Mouse (Mus musculus): ENCODE measurements around the gene Cep112. TPM values are rescaled to one million over a fixed set of nuclear protein-coding genes. Genes with fewer than 3 reads are reported as not detected.
A peak's percentile ranks its signal among the peaks of the same experiment; 100 is the strongest.

The Cep112 gene
- polyA plus RNA-seq, 1 experiment from 2014 or later, result 9.7 TPM

DNA sequence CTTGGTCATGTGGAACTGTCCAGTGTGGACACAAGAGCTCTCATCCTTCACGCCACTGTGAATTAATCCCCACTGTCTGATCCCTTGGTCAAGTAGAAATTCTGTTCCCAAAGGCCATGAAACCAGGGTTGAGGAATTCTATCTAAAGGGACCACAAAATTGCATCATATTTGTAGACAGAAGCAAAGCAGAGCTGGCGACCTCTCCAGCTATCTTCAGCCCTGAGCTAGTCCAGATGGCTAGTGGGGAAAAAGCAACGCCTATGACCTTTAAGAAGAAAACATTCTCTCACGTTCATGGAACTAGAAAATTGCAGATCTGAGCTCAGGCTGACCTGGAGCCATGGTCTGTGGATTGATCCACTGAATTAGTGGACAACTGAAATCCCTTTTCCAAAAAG lies 455.6 kb downstream of the Cep112 start:
- Histone ChIP-seq H3K4me3 (ENCODE audit: low read depth, low read length) (no peak overlapping the region), H3K9ac (replicated peaks; ENCODE audit: low read depth, low read length) (no peak overlapping the region), H3K9me3 (ENCODE audit: control insufficient read depth, low read length) (no peaks in the 10 kb centered on the region), H3K27ac (ENCODE audit: low read depth, low read length) (no peak overlapping the region), H3K4me2 (ENCODE audit: low read depth, low read length) (no peak overlapping the region), H3K27me3 (ENCODE audit: control insufficient read depth, insufficient read depth, low read length) (no peaks in the 10 kb centered on the region), H3K4me1 (ENCODE audit: control insufficient read depth, insufficient read depth, low read length) (no peaks in the 10 kb centered on the region), H3K36me3 (ENCODE audit: control insufficient read depth, insufficient read depth, low read length) (no peaks in the 10 kb centered on the region)
- ATAC-seq (ENCODE audit: low read depth), result no peak
- 83% methylated on average over 4 of the region's 4 CpGs for WGBS

DNA sequence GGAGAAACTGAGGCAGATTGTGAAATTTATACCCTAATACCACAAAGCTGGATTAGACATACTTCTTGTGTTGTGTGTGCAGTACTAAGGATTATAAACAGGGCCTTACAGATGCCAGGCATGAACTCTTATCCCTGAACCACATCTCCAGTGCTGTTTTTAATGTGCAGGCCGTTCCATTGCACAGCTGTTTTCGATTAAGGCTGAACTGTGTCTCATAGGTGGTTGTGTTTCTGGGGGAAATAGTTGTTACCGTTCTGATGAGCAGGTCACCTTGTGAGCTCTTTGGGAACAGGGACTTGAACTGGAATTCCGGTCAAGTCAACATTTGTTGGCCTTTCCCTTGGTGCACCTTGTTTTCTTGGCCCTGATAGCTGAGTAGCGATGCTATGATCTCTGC lies 456.7 kb downstream of the Cep112 start:
- H3K4me3 ChIP-seq (ENCODE audit: low read depth, low read length), result no peak overlapping the region
- H3K4me1 ChIP-seq (ENCODE audit: control insufficient read depth, insufficient read depth, low read length), result no peaks in the 10 kb centered on the region
- WGBS, result 84% methylated on average over 5 of the region's 5 CpGs
- H3K4me2 ChIP-seq (ENCODE audit: low read depth, low read length), result no peak overlapping the region
- no peaks in the 10 kb centered on the region for H3K27me3 ChIP-seq (ENCODE audit: control insufficient read depth, insufficient read depth, low read length)
- no peak overlapping the region for H3K9ac ChIP-seq (replicated peaks; ENCODE audit: low read depth, low read length)
- H3K27ac ChIP-seq (ENCODE audit: low read depth, low read length), result no peak overlapping the region
- H3K36me3 ChIP-seq (ENCODE audit: control insufficient read depth, insufficient read depth, low read length), result no peaks in the 10 kb centered on the region
- no peaks in the 10 kb centered on the region for H3K9me3 ChIP-seq (ENCODE audit: control insufficient read depth, low read length)
- ATAC-seq (ENCODE audit: low read depth), result no peak

DNA sequence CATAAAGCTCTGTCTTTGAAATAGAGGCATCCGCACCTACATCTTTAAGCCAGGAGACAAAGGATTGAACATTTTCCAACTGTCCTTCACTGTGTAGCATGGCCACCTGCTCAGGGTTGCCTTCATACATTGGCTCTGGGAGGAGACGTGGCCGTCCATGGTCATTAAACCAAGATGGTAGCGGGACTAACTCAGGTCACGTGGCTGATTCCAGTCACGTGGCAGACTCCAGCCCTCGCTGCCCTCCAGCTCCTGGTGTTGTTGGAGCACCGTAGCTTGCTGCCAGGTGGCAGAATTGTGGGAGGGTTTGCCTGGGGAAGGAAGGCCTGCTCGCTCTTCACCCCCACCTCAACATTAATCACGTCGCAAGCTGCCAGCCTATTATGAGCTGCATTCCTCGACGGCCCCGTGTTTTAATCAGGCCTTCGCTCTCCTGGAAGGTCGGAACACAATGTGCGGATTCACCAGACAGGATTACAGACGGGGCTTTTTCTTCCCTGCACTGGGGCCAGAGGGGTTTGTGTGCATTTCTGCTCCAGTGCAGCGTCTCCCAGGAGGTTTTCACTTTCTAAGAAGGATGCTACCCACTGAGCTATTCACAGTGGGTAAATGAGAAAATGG lies 460.4 kb downstream of the Cep112 start:
- no peaks in the 10 kb centered on the region for H3K27me3 ChIP-seq (ENCODE audit: control insufficient read depth, insufficient read depth, low read length)
- WGBS, result 30% methylated on average over 19 of the region's 19 CpGs
- H3K36me3 ChIP-seq (ENCODE audit: control insufficient read depth, insufficient read depth, low read length), result no peaks in the 10 kb centered on the region
- no peak overlapping the region; the same call in 1 of the 2 replicates for H3K27ac ChIP-seq (ENCODE audit: low read depth, low read length)
- H3K9ac ChIP-seq (replicated peaks; ENCODE audit: low read depth, low read length), result no peak overlapping the region
- no peak overlapping the region for H3K4me3 ChIP-seq (ENCODE audit: low read depth, low read length)
- H3K9me3 ChIP-seq (ENCODE audit: control insufficient read depth, low read length), result no peaks in the 10 kb centered on the region
- H3K4me1 ChIP-seq (ENCODE audit: control insufficient read depth, insufficient read depth, low read length), result peaks cover 3% of the 10 kb centered on the region
- ATAC-seq (ENCODE audit: low read depth), result no peak
- no peak overlapping the region for H3K4me2 ChIP-seq (ENCODE audit: low read depth, low read length)

DNA sequence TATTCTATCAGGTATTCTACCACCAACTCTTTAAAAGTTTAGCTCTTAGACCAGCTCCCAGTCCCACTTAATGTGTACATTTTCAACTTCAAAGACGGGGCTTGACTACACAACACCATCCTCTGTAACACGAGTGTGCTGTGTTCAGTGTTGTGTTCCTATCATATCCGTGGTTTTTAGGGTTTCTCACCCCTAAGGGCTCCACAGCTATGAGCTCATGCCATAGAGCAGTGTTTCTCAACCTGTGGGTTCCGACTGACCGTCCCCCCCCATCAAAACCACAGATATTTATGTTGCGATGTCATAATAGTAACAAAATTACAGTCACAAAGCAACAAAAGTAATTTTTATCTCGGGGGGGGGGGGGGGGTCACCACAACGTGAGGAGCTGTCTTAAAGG lies 461.1 kb downstream of the Cep112 start:
- H3K4me1 ChIP-seq (ENCODE audit: control insufficient read depth, insufficient read depth, low read length), result peaks cover 7% of the 10 kb centered on the region
- H3K4me3 ChIP-seq (ENCODE audit: low read depth, low read length), result no peak overlapping the region
- no peak overlapping the region for H3K27ac ChIP-seq (ENCODE audit: low read depth, low read length)
- WGBS, result 88% methylated on average over 8 of the region's 8 CpGs
- H3K36me3 ChIP-seq (ENCODE audit: control insufficient read depth, insufficient read depth, low read length), result no peaks in the 10 kb centered on the region
- ATAC-seq (ENCODE audit: low read depth), result no peak
- no peaks in the 10 kb centered on the region for H3K9me3 ChIP-seq (ENCODE audit: control insufficient read depth, low read length)
- H3K27me3 ChIP-seq (ENCODE audit: control insufficient read depth, insufficient read depth, low read length), result no peaks in the 10 kb centered on the region
- H3K4me2 ChIP-seq (ENCODE audit: low read depth, low read length), result no peak overlapping the region
- no peak overlapping the region for H3K9ac ChIP-seq (replicated peaks; ENCODE audit: low read depth, low read length)

DNA sequence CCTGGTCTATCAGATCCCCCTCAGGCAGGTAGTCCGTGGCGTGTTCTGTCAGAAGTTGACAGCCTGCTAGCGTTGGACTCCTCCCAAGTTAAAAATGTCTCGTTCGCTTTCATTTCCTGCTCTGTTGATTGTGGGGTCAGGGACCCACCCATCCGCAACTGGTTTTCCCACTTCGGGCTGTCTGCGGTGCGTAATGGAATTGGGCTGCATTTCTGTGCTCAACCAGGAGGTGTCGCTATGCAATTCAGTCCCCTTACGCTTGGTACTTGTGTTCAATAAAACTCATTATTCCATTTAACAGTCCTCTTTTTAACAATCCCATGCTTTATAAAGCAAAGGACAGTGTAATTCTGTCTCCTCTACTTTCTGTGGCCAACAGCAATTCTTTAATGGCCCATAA lies 464.1 kb downstream of the Cep112 start:
- WGBS, result 57% methylated on average over 11 of the region's 11 CpGs
- H3K4me1 ChIP-seq (ENCODE audit: control insufficient read depth, insufficient read depth, low read length), result peaks cover 16% of the 10 kb centered on the region
- H3K4me3 ChIP-seq (ENCODE audit: low read depth, low read length), result no peak overlapping the region
- H3K9ac ChIP-seq (replicated peaks; ENCODE audit: low read depth, low read length), result no peak overlapping the region
- H3K36me3 ChIP-seq (ENCODE audit: control insufficient read depth, insufficient read depth, low read length), result no peaks in the 10 kb centered on the region
- H3K9me3 ChIP-seq (ENCODE audit: control insufficient read depth, low read length), result no peaks in the 10 kb centered on the region
- no peak for ATAC-seq (ENCODE audit: low read depth)
- H3K4me2 ChIP-seq (ENCODE audit: low read depth, low read length), result no peak overlapping the region
- H3K27ac ChIP-seq (ENCODE audit: low read depth, low read length), result no peak overlapping the region
- H3K27me3 ChIP-seq (ENCODE audit: control insufficient read depth, insufficient read depth, low read length), result no peaks in the 10 kb centered on the region

DNA sequence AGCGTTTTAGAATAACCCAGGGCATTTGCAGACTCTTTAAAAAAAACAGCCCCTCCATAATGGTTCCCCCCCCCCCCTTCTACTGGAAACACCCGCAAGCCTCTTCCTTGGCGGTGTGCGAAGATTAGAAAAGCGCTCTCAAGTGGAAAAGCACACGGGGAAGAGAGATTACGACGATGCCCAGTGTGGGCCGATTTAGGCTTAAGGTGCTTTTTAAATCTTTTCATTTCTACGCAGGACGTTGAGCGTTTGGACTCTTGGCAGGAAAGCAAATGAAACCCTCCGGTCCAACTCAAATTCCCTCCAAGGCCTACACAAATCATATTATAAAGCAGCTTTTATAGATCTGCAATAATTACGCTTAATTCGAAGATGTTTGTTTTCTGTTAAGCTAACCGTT lies 465.6 kb downstream of the Cep112 start:
- H3K4me3 ChIP-seq (ENCODE audit: low read depth, low read length), result peak overlapping the region; percentile 17
- no peak overlapping the region for H3K27ac ChIP-seq (ENCODE audit: low read depth, low read length)
- peak; percentile 50; the same call in 1 of the 2 replicates for ATAC-seq (ENCODE audit: low read depth)
- H3K9me3 ChIP-seq (ENCODE audit: control insufficient read depth, low read length), result no peaks in the 10 kb centered on the region
- peaks cover 16% of the 10 kb centered on the region for H3K4me1 ChIP-seq (ENCODE audit: control insufficient read depth, insufficient read depth, low read length)
- H3K36me3 ChIP-seq (ENCODE audit: control insufficient read depth, insufficient read depth, low read length), result no peaks in the 10 kb centered on the region
- H3K4me2 ChIP-seq (ENCODE audit: low read depth, low read length), result peak overlapping the region; percentile 48
- no peak overlapping the region for H3K9ac ChIP-seq (replicated peaks; ENCODE audit: low read depth, low read length)
- no peaks in the 10 kb centered on the region for H3K27me3 ChIP-seq (ENCODE audit: control insufficient read depth, insufficient read depth, low read length)
- WGBS, result 16% methylated on average over 16 of the region's 16 CpGs

DNA sequence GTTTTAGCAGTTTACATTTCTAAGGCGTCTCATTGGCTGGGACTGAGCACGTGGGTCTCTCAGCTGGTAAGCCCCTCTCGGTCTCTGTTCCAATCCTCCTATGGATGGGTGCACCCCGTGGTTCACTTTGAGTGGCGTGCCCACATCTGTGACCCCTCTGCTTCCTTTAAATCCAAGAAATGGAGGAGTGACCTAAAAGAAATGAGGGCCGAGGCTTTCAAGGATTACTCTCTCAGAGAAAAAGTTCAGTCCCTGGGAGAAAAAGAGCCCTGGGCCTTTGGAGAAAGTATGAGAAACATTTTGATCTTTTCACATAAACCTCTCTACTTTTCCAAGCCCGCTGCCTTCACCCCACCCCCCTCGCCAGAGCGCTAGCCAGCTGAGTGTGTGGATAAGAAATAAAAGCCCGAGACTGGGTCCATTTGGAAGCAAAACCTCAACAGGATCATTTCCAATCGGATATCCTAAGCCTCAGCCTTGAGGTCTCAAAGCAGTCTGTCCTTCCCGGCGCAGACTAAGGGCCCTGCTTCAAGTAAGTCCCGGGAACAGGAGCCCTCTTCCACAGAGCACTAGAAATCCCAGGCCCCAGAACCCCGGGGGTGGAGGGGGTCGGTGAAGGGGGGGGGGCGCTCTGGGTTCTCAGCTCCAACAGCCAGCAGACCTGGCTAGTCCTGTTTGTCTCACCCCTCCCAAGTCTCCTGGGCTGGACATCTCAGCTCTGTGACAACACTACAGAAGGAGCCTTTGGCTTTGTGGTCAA lies 466.3 kb downstream of the Cep112 start:
- Histone ChIP-seq H3K4me1 (ENCODE audit: control insufficient read depth, insufficient read depth, low read length) (peaks cover 16% of the 10 kb centered on the region), H3K36me3 (ENCODE audit: control insufficient read depth, insufficient read depth, low read length) (no peaks in the 10 kb centered on the region), H3K27me3 (ENCODE audit: control insufficient read depth, insufficient read depth, low read length) (no peaks in the 10 kb centered on the region), H3K4me2 (ENCODE audit: low read depth, low read length) (peak overlapping the region; percentile 48), H3K9me3 (ENCODE audit: control insufficient read depth, low read length) (no peaks in the 10 kb centered on the region), H3K4me3 (ENCODE audit: low read depth, low read length) (peak overlapping the region; percentile 17), H3K27ac (ENCODE audit: low read depth, low read length) (peak overlapping the region; percentile 67), H3K9ac (replicated peaks; ENCODE audit: low read depth, low read length) (peak overlapping the region; percentile 34; the same call in 1 of the 2 replicates)
- ATAC-seq (ENCODE audit: low read depth), result peak; percentile 93
- 2% methylated on average over 17 of the region's 17 CpGs for WGBS

DNA sequence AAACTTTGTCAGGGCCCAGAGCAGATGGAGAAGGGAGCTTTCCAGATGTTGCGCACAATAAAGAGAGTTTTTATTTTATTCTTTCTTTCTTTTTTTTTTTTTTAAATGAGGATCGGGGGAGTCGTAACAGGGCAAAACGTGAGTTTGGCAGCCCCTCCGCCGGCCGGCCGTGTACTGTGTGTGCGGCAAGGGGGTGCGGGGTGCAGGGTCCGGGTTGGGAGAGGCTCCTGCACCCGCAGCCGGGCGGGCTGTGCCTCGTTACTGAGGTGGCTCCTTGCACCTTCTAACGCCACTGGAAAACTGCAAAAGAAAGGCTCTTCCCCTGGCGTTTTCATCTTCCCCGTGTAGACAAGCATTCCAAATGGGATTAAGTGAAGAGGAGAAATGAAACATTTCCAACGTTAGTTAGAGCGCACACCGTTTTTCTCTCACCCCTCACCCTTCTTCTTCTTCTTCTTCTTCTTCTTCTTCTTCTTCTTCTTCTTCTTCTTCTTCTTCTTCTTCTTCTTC lies 466.9 kb downstream of the Cep112 start:
- Histone ChIP-seq H3K9me3 (ENCODE audit: control insufficient read depth, low read length) (no peaks in the 10 kb centered on the region), H3K9ac (replicated peaks; ENCODE audit: low read depth, low read length) (0 out of 2 replicates have a peak overlapping the region, but pooled peaks have one; percentile 7), H3K4me1 (ENCODE audit: control insufficient read depth, insufficient read depth, low read length) (peaks cover 16% of the 10 kb centered on the region), H3K36me3 (ENCODE audit: control insufficient read depth, insufficient read depth, low read length) (no peaks in the 10 kb centered on the region), H3K4me2 (ENCODE audit: low read depth, low read length) (peak overlapping the region; percentile 48), H3K4me3 (ENCODE audit: low read depth, low read length) (peak overlapping the region; percentile 17; the same call in 1 of the 2 replicates), H3K27ac (ENCODE audit: low read depth, low read length) (no peak overlapping the region), H3K27me3 (ENCODE audit: control insufficient read depth, insufficient read depth, low read length) (no peaks in the 10 kb centered on the region)
- 4% methylated on average over 21 of the region's 21 CpGs for WGBS
- ATAC-seq (ENCODE audit: low read depth), result peak; percentile 26; the same call in 1 of the 2 replicates

DNA sequence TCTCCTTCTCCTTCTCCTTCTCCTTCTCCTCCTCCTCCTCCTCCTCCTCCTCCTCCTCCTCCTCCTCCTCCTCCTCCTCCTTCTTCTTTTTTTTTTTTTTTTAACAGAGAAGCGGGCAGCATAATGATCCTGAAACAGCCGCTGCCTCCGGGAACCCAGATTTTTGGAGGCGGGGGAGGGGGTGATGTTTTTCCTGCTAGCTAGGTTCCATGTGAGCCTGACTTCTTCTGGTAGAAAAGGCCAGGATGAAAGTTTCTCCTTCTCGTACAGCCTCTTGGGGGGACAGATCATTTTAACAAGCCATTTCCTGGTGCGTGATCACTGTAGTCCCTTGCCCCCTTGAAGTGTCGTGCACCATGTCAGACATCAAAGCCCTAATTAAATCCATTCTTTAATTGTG lies 467.4 kb downstream of the Cep112 start:
- H3K4me1 ChIP-seq (ENCODE audit: control insufficient read depth, insufficient read depth, low read length), result peaks cover 16% of the 10 kb centered on the region
- H3K36me3 ChIP-seq (ENCODE audit: control insufficient read depth, insufficient read depth, low read length), result no peaks in the 10 kb centered on the region
- H3K9ac ChIP-seq (replicated peaks; ENCODE audit: low read depth, low read length), result no peak overlapping the region
- no peak overlapping the region for H3K4me3 ChIP-seq (ENCODE audit: low read depth, low read length)
- H3K9me3 ChIP-seq (ENCODE audit: control insufficient read depth, low read length), result no peaks in the 10 kb centered on the region
- no peak overlapping the region for H3K4me2 ChIP-seq (ENCODE audit: low read depth, low read length)
- no peak overlapping the region for H3K27ac ChIP-seq (ENCODE audit: low read depth, low read length)
- 4% methylated on average over 4 of the region's 7 CpGs for WGBS
- no peak for ATAC-seq (ENCODE audit: low read depth)
- H3K27me3 ChIP-seq (ENCODE audit: control insufficient read depth, insufficient read depth, low read length), result no peaks in the 10 kb centered on the region
